In genomic region chr14:61415311-61415710, GRCm38 (mm10) we compare ENCODE assay signal across 14 mouse cellular contexts. TPM values are rescaled to one million over a fixed set of nuclear protein-coding genes. Genes with fewer than 3 reads are reported as not detected.
DNase-seq lines count a peak whose midpoint lies in the region.
"Had no signal": no experiment of that assay in that cellular context is flagged by ENCODE, and none has a peak within 500 bp of the region (broad histone marks: within the 10 kb centered on the region; RNA-seq: fewer than 3 reads in every experiment).

No protein-coding gene starts in this region.

- peak; percentile 14 for DNase-seq in cerebellum, adult 11-12 months
- no peak for DNase-seq in cerebellum, adult 11 months
- peak; percentile 14 for DNase-seq in brain, adult 2 months (ENCODE audit: low read depth, low spot score)
- DNase-seq in cerebellum, adult 9-11 months: peak; percentile 17
- DNase-seq in cerebellum, postnatal 36 days: peak; percentile 15 to 32
- DNase-seq in gastrocnemius, postnatal 4 days (ENCODE audit: low spot score in 2 of 2): no peak
- DNase-seq in B cell, adult 2 months: no peak
- DNase-seq: adrenal gland, postnatal 25 days; gastrocnemius, adult 2 months; gastrocnemius, postnatal 36 days; heart, adult 2 months; heart, postnatal 14 days; kidney, adult 11 months; kidney, adult 9 months had no signal

RNA-seq across cellular contexts. Expression of gene Kpna3, which starts 24.4 kb away (rescaled TPM):
- 10 to 100 TPM; 73.7 to 78.7 TPM for total RNA-seq in gastrocnemius, postnatal 4 days (2021)

RNA-seq across cellular contexts. Expression of gene Ebpl, which starts 55.1 kb away (rescaled TPM):
- total RNA-seq in gastrocnemius, postnatal 4 days (2021): 1 to 10 TPM; 4.1 to 4.2 TPM

Comparison
In these comparisons a context has a peak if more than half of its experiments do, and no peak if none do; other contexts are left out.
1. DNase-seq: peak in cerebellum, adult 11-12 months (single experiment), brain, adult 2 months (single experiment), cerebellum, adult 9-11 months (single experiment) and cerebellum, postnatal 36 days (2 of 2); none in cerebellum, adult 11 months (single experiment), gastrocnemius, postnatal 4 days (0 of 2) and B cell, adult 2 months (0 of 2).